Mouse (Mus musculus) MEL (cell line): Measurements from ENCODE around the gene Usp37.

Experiments
- CHD2 ChIP-seq: IDR thresholded peaks from 2 replicates; pipeline ENCODE4 v1.6.1; 2011; ENCODE audit warnings: low read length, improper control_type of control experiment
- CTCF ChIP-seq, 3 experiments: IDR thresholded peaks in 2 of 3; conservative IDR thresholded peaks in 1 of 3; 2 replicates each; pipeline ENCODE4 v1.5.1; 2011 to 2012; ENCODE audit warnings: low read length in 3 of 3, low read depth in 2 of 3, mild to moderate bottlenecking in 2 of 3, improper control_type of control experiment in 1 of 3, inconsistent platforms in 1 of 3, mixed read lengths in 1 of 3, moderate library complexity in 1 of 3; ENCODE audit not compliant: control insufficient read depth in 1 of 3, insufficient read depth in 1 of 3, poor library complexity in 1 of 3, severe bottlenecking in 1 of 3
- EP300 ChIP-seq, 2 experiments: IDR thresholded peaks; 2 replicates each; pipeline ENCODE4 v1.6.1; 2011; ENCODE audit warnings: improper control_type of control experiment in 2 of 2, low read length in 2 of 2, low read depth in 1 of 2, mild to moderate bottlenecking in 1 of 2
- HCFC1 ChIP-seq: IDR thresholded peaks from 2 replicates; pipeline ENCODE4 v1.6.1; 2012; ENCODE audit warnings: low read depth, mild to moderate bottlenecking, inconsistent platforms, low read length, improper control_type of control experiment, moderate library complexity
- MAFK ChIP-seq: IDR thresholded peaks from 2 replicates; pipeline ENCODE4 v1.6.1; 2011; ENCODE audit warnings: low read depth, mild to moderate bottlenecking, low read length, improper control_type of control experiment, borderline replicate concordance
- MAX ChIP-seq: IDR thresholded peaks from 2 replicates; pipeline ENCODE4 v1.6.1; 2011; ENCODE audit warnings: low read length, improper control_type of control experiment
- POLR2A ChIP-seq, 2 experiments: IDR thresholded peaks; 2 replicates each; pipeline ENCODE4 v1.6.1; 2011 to 2012; ENCODE audit warnings: low read length in 2 of 2, mild to moderate bottlenecking in 2 of 2, control low read depth in 1 of 2, improper control_type of control experiment in 1 of 2, low read depth in 1 of 2, moderate library complexity in 1 of 2; ENCODE audit not compliant: control insufficient read depth in 1 of 2, insufficient read depth in 1 of 2, poor library complexity in 1 of 2
- POLR2AphosphoS2 ChIP-seq: IDR thresholded peaks from 2 replicates; pipeline ENCODE4 v1.6.1; 2011; ENCODE audit warnings: low read length, improper control_type of control experiment
- TCF12 ChIP-seq: IDR thresholded peaks from 2 replicates; pipeline ENCODE4 v1.6.1; 2014; ENCODE audit warnings: low read depth, mild to moderate bottlenecking, inconsistent platforms, low read length, improper control_type of control experiment, moderate library complexity
- UBTF ChIP-seq: IDR thresholded peaks from 2 replicates; pipeline ENCODE4 v1.6.1; 2012; ENCODE audit warnings: low read depth, mild to moderate bottlenecking, inconsistent platforms, low read length, improper control_type of control experiment, moderate library complexity, borderline replicate concordance; ENCODE audit not compliant: insufficient read depth
- USF2 ChIP-seq, 2 experiments: IDR thresholded peaks; 2 replicates each; pipeline ENCODE4 v1.6.1; 2011 to 2012; ENCODE audit warnings: improper control_type of control experiment in 2 of 2, low read length in 2 of 2, borderline replicate concordance in 1 of 2, inconsistent platforms in 1 of 2, low read depth in 1 of 2, mild to moderate bottlenecking in 1 of 2; ENCODE audit not compliant: insufficient read depth in 1 of 2
- ZKSCAN1 ChIP-seq: IDR thresholded peaks from 2 replicates; pipeline ENCODE4 v1.6.1; 2012; ENCODE audit warnings: low read depth, mild to moderate bottlenecking, inconsistent platforms, low read length, improper control_type of control experiment, moderate library complexity

- TF ChIP-seq CTCF (IDR thresholded peaks at IDR 0.05 in 2 of 3, conservative IDR thresholded peaks at IDR 0.05 in 1 of 3; ENCODE audit: control insufficient read depth in 1 of 3, insufficient read depth in 1 of 3, low read depth in 2 of 3, low read length in 3 of 3, poor library complexity in 1 of 3, severe bottlenecking in 1 of 3) (no peak), HCFC1 (no peak), POLR2AphosphoS2 (peak; percentile 8; the same call in 1 of the 2 replicates), EP300 (IDR thresholded peaks at IDR 0.05; ENCODE audit: low read depth in 1 of 2, low read length in 2 of 2) (no peak), CHD2 (no peak), MAX (no peak), USF2 (IDR thresholded peaks at IDR 0.05; ENCODE audit: borderline replicate concordance in 1 of 2, insufficient read depth in 1 of 2, low read depth in 1 of 2, low read length in 2 of 2) (no peak), MAFK (no peak), TCF12 (no peak), UBTF (no peak), ZKSCAN1 (no peak), POLR2A (IDR thresholded peaks at IDR 0.05; ENCODE audit: control insufficient read depth in 1 of 2, insufficient read depth in 1 of 2, low read depth in 1 of 2, low read length in 2 of 2, poor library complexity in 1 of 2) (no peak)
Observed at GRCm38 (mm10) chr1:74507780-74508179, 36.3 kb downstream of the Usp37 start.
